Mouse (Mus musculus): ENCODE measurements around the gene Anapc15-ps. TPM values are rescaled to one million over a fixed set of nuclear protein-coding genes. Genes with fewer than 3 reads are reported as not detected.
"Not testable (repeated sequence)": the region's sequence is repeated elsewhere in the genome, so short reads cannot be mapped to it uniquely, and the experiment has no call there.

Gene Anapc15-ps
- polyA plus RNA-seq, 1 experiment from 2014 or later = not detected

DNA sequence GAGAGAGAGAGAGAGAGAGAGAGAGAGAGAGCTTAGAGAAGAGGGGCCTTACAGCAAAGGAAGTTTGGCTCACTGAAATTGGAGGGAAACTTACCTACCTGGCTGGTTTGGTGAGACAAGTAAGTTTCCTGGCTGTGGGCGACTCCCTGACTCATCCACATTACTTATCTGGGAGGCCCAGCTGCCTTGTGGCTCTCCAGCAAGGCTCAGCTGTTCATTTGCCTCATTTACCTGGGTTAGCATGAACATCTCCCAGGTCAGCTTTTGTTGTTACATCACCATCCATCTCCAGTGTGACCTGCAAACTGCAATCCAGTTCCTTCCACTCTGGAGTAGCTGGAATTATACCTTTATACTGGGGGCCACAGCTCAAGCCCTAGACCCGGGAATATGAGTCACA is 41.7 kb downstream of the Anapc15-ps start:
- WGBS = 22% methylated on average over 2 of the region's 2 CpGs

GRCm38 (mm10) chr10:95630726-95631345 is 42.4 kb downstream of the Anapc15-ps start:
- Histone ChIP-seq H3K27ac (ENCODE audit: low read depth, low read length) (peak overlapping the region; percentile 41; the same call in 1 of the 2 replicates), H3K4me1 (replicated peaks; ENCODE audit: control insufficient read depth, insufficient read depth, low read length) (no peaks in the 10 kb centered on the region), H3K9me3 (ENCODE audit: control insufficient read depth) (no peaks in the 10 kb centered on the region), H3K9ac (ENCODE audit: low read depth, low read length) (no peak overlapping the region), H3K4me3 (ENCODE audit: low read depth, low read length) (no peak overlapping the region), H3K27me3 (replicated peaks; ENCODE audit: control insufficient read depth, insufficient read depth, low read length) (no peaks in the 10 kb centered on the region), H3K4me2 (replicated peaks; ENCODE audit: low read depth) (no peak overlapping the region), H3K36me3 (ENCODE audit: control insufficient read depth, insufficient read depth) (no peaks in the 10 kb centered on the region)
- ATAC-seq = no peak
- WGBS = 76% methylated on average over 10 of the region's 10 CpGs
- TF ChIP-seq CTCF (IDR thresholded peaks at IDR 0.05; ENCODE audit: low read depth) = no peak

More for the DNA sequence above, 41.7 kb downstream of the Anapc15-ps start:
- H3K4me2 ChIP-seq (replicated peaks; ENCODE audit: low read depth) = no peak overlapping the region
- no peak overlapping the region for H3K9ac ChIP-seq (ENCODE audit: low read depth, low read length)
- H3K9me3 ChIP-seq (ENCODE audit: control insufficient read depth) = no peaks in the 10 kb centered on the region
- no peak overlapping the region for H3K4me3 ChIP-seq (ENCODE audit: low read depth, low read length)
- peak overlapping the region; percentile 41 for H3K27ac ChIP-seq (ENCODE audit: low read depth, low read length)
- no peaks in the 10 kb centered on the region for H3K36me3 ChIP-seq (ENCODE audit: control insufficient read depth, insufficient read depth)
- H3K27me3 ChIP-seq (replicated peaks; ENCODE audit: control insufficient read depth, insufficient read depth, low read length) = no peaks in the 10 kb centered on the region
- TF ChIP-seq CTCF (IDR thresholded peaks at IDR 0.05; ENCODE audit: low read depth) = no peak
- H3K4me1 ChIP-seq (replicated peaks; ENCODE audit: control insufficient read depth, insufficient read depth, low read length) = no peaks in the 10 kb centered on the region
- peak; percentile 75 for ATAC-seq

DNA sequence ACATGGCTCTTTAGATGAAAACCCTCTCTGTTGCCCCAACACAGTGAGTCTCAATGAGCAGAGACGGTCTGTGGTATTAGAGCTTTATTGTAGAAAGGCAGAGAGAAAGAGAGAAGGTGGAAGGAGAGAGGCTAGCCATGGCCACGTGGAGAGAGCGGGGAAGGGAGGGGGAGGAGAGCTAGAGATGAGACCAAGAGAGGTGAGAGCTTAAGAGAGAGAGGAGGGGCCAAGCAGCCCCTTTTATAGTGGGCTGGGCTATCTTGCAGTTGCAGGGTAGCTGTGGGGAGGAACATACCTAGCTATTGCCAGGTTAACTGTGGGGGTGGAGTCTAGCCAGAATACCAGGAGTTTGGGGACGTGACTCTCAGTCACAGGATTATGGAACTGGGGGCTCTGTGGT is 43.1 kb downstream of the Anapc15-ps start:
- 81% methylated on average over 4 of the region's 4 CpGs for WGBS
- not testable (repeated sequence) for H3K27ac ChIP-seq (ENCODE audit: low read depth, low read length); H3K9me3 ChIP-seq (ENCODE audit: control insufficient read depth); H3K4me3 ChIP-seq (ENCODE audit: low read depth, low read length); H3K4me1 ChIP-seq (replicated peaks; ENCODE audit: control insufficient read depth, insufficient read depth, low read length); H3K4me2 ChIP-seq (replicated peaks; ENCODE audit: low read depth); H3K27me3 ChIP-seq (replicated peaks; ENCODE audit: control insufficient read depth, insufficient read depth, low read length); ATAC-seq; H3K36me3 ChIP-seq (ENCODE audit: control insufficient read depth, insufficient read depth); H3K9ac ChIP-seq (ENCODE audit: low read depth, low read length)

DNA sequence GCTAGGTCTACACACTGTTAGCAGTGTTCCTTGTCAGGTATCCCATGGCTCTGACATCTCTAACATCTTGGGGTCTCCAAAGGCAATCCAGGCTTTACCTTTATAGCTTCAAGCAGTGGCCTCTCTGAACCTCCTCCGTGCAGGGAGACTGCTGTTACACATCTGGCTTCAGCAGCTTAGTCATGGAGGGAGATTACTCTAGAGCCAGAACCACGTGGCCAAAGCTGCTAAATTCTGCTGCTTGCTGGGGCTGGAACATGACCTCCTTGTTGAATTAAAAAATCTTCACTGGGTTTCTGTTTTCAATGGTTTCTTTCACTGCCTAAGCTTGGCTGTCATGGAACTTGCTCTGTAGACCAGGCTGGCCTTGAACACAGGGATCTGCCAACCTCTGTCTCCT is 44.9 kb downstream of the Anapc15-ps start:
- Histone ChIP-seq H3K4me3 (ENCODE audit: low read depth, low read length) (no peak overlapping the region), H3K27me3 (replicated peaks; ENCODE audit: control insufficient read depth, insufficient read depth, low read length) (no peaks in the 10 kb centered on the region), H3K9me3 (ENCODE audit: control insufficient read depth) (no peaks in the 10 kb centered on the region), H3K9ac (ENCODE audit: low read depth, low read length) (no peak overlapping the region), H3K36me3 (ENCODE audit: control insufficient read depth, insufficient read depth) (no peaks in the 10 kb centered on the region), H3K4me2 (replicated peaks; ENCODE audit: low read depth) (no peak overlapping the region), H3K4me1 (replicated peaks; ENCODE audit: control insufficient read depth, insufficient read depth, low read length) (no peaks in the 10 kb centered on the region), H3K27ac (ENCODE audit: low read depth, low read length) (no peak overlapping the region)
- no peak for TF ChIP-seq CTCF (IDR thresholded peaks at IDR 0.05; ENCODE audit: low read depth)
- 70% methylated on average over 2 of the region's 2 CpGs for WGBS
- no peak for ATAC-seq

DNA sequence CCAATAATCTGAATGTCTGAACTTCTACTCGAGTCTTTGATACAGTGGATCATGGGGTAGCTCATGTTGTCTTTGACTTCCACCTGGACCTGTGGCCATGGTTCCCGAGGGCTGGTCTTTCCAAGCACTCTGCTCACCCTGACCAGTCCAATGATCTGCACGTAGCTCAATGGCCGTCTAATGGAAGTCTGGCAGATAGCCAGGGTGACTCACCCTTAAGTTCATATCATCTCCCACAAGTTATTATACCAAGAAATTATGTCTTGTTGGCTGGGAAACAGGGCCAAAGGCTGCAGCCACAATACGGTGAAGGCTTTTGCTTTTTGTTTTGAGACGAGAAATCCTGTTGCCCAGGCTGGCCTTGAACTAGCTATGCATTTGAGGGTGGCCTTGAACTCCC is 45.9 kb downstream of the Anapc15-ps start:
- 29% methylated on average over 6 of the region's 6 CpGs for whole genome bisulfite sequencing
- TF ChIP-seq CTCF (IDR thresholded peaks at IDR 0.05; ENCODE audit: low read depth) = no peak
- no peaks in the 10 kb centered on the region for H3K36me3 ChIP-seq (ENCODE audit: control insufficient read depth, insufficient read depth)
- H3K27ac ChIP-seq (ENCODE audit: low read depth, low read length) = no peak overlapping the region
- H3K9me3 ChIP-seq (ENCODE audit: control insufficient read depth) = no peaks in the 10 kb centered on the region
- no peak overlapping the region for H3K9ac ChIP-seq (ENCODE audit: low read depth, low read length)
- no peaks in the 10 kb centered on the region for H3K27me3 ChIP-seq (replicated peaks; ENCODE audit: control insufficient read depth, insufficient read depth, low read length)
- H3K4me3 ChIP-seq (ENCODE audit: low read depth, low read length) = no peak overlapping the region
- H3K4me2 ChIP-seq (replicated peaks; ENCODE audit: low read depth) = no peak overlapping the region
- peak; percentile 62 for ATAC-seq
- H3K4me1 ChIP-seq (replicated peaks; ENCODE audit: control insufficient read depth, insufficient read depth, low read length) = no peaks in the 10 kb centered on the region

DNA sequence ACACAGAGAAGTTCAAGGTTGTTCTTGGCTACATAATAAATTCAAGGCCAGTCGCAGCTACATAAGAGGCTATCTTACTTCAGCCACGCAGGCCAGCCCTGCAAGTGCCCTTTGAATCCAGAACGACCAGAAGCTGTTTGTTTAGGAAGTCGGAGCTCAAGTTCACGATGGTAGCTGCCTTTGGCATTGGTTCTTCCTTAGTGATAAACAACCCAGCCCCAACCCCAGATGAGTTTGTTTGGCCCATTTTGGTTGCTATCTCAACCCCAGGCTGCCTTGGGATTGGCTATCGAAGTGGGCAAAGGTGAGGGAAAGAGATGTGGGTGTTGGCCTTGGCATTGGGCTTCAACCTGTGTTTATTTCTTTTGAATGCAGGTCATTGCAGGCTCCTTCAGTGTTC is 48.0 kb downstream of the Anapc15-ps start:
- no peaks in the 10 kb centered on the region for H3K27me3 ChIP-seq (replicated peaks; ENCODE audit: control insufficient read depth, insufficient read depth, low read length)
- H3K9me3 ChIP-seq (ENCODE audit: control insufficient read depth) = no peaks in the 10 kb centered on the region
- H3K4me2 ChIP-seq (replicated peaks; ENCODE audit: low read depth) = no peak overlapping the region
- H3K4me3 ChIP-seq (ENCODE audit: low read depth, low read length) = no peak overlapping the region
- no peaks in the 10 kb centered on the region for H3K4me1 ChIP-seq (replicated peaks; ENCODE audit: control insufficient read depth, insufficient read depth, low read length)
- no peaks in the 10 kb centered on the region for H3K36me3 ChIP-seq (ENCODE audit: control insufficient read depth, insufficient read depth)
- 35% methylated on average over 6 of the region's 6 CpGs for WGBS
- peak; percentile 42 for ATAC-seq
- no peak for TF ChIP-seq CTCF (IDR thresholded peaks at IDR 0.05; ENCODE audit: low read depth)
- peak overlapping the region; percentile 21; the same call in 1 of the 2 replicates for H3K27ac ChIP-seq (ENCODE audit: low read depth, low read length)
- H3K9ac ChIP-seq (ENCODE audit: low read depth, low read length) = no peak overlapping the region

DNA sequence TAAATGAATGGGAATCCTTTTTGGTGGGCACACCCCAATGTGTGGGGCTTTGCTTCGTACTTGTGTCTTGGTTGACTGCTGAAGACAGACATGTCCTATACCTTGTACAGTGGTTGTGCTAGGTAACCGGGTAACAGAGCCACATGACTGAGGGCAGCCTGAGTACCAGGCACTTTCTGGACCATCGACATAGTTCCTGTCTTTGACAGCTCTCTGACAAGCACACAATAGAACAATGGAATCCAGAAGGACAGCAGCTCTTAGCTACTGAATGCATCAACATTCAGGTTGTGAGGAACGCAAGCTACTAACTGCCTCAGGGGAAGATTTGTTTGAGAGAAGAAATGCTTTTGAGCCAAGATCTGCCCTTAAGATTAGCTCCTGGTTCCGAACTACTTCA is 49.2 kb downstream of the Anapc15-ps start:
- no peak overlapping the region for H3K27ac ChIP-seq (ENCODE audit: low read depth, low read length)
- WGBS = 67% methylated on average over 5 of the region's 5 CpGs
- ATAC-seq = no peak

More for the DNA sequence above, 49.2 kb downstream of the Anapc15-ps start:
- no peaks in the 10 kb centered on the region for H3K27me3 ChIP-seq (replicated peaks; ENCODE audit: control insufficient read depth, insufficient read depth, low read length)
- no peak overlapping the region for H3K4me2 ChIP-seq (replicated peaks; ENCODE audit: low read depth)
- no peaks in the 10 kb centered on the region for H3K36me3 ChIP-seq (ENCODE audit: control insufficient read depth, insufficient read depth)
- TF ChIP-seq CTCF (IDR thresholded peaks at IDR 0.05; ENCODE audit: low read depth) = no peak
- H3K4me3 ChIP-seq (ENCODE audit: low read depth, low read length) = no peak overlapping the region
- no peak overlapping the region for H3K9ac ChIP-seq (ENCODE audit: low read depth, low read length)
- H3K4me1 ChIP-seq (replicated peaks; ENCODE audit: control insufficient read depth, insufficient read depth, low read length) = no peaks in the 10 kb centered on the region
- no peaks in the 10 kb centered on the region for H3K9me3 ChIP-seq (ENCODE audit: control insufficient read depth)

All from intestine, postnatal 0 days (tissue).